Mouse (Mus musculus): ENCODE data around the gene Mptx1. TPM values are rescaled to one million over a fixed set of nuclear protein-coding genes. Genes with fewer than 3 reads are reported as not detected.

The Mptx1 gene
- not detected in 2 replicates for polyA plus RNA-seq (2015; fragmentation: Nextera tagmentation; extraction: Ambion mirVana)

GRCm38 (mm10) chr1:174330218-174330617 is at the start of gene Mptx1:
TSS of gene Mptx1 (plus strand) at chr1:174330518.

GRCm38 (mm10) chr1:174364882-174365451 is 34.6 kb downstream of the Mptx1 start, which contains the start of gene Olfr417:
TSS of gene Olfr417 (plus strand) at chr1:174365122.

Other genes starting within 250 kb of the Mptx1 start
- gene Olfr429, start 246.2 kb upstream of the Mptx1 start, polyA plus RNA-seq (2015; fragmentation: Nextera tagmentation; extraction: Ambion mirVana): not detected in 2 replicates
- gene Olfr427, start 233.6 kb upstream of the Mptx1 start, polyA plus RNA-seq (2015; fragmentation: Nextera tagmentation; extraction: Ambion mirVana): not detected in 2 replicates
- gene Olfr231, start 209.4 kb upstream of the Mptx1 start, polyA plus RNA-seq (2015; fragmentation: Nextera tagmentation; extraction: Ambion mirVana): not detected in 2 replicates
- gene Olfr424, start 199.0 kb upstream of the Mptx1 start, polyA plus RNA-seq (2015; fragmentation: Nextera tagmentation; extraction: Ambion mirVana): not detected in 2 replicates
- gene Olfr420, start 174.9 kb upstream of the Mptx1 start, polyA plus RNA-seq (2015; fragmentation: Nextera tagmentation; extraction: Ambion mirVana): not detected in 2 replicates
- gene Spta1, start 157.7 kb upstream of the Mptx1 start, polyA plus RNA-seq (2015; fragmentation: Nextera tagmentation; extraction: Ambion mirVana): 0.05 and 0.09 TPM in 2 replicates
- not detected in 2 replicates for gene Olfr419, start 78.5 kb upstream of the Mptx1 start, polyA plus RNA-seq (2015; fragmentation: Nextera tagmentation; extraction: Ambion mirVana)
- not detected in 2 replicates for gene Olfr417, start 34.6 kb downstream of the Mptx1 start, polyA plus RNA-seq (2015; fragmentation: Nextera tagmentation; extraction: Ambion mirVana)
- gene Olfr248, start 60.5 kb downstream of the Mptx1 start, polyA plus RNA-seq (2015; fragmentation: Nextera tagmentation; extraction: Ambion mirVana): not detected in 2 replicates
- gene Olfr414, start 93.5 kb downstream of the Mptx1 start, polyA plus RNA-seq (2015; fragmentation: Nextera tagmentation; extraction: Ambion mirVana): not detected in 2 replicates
- not detected in 2 replicates for gene Olfr220, start 111.6 kb downstream of the Mptx1 start, polyA plus RNA-seq (2015; fragmentation: Nextera tagmentation; extraction: Ambion mirVana)
- 0.18 TPM in 2 replicates for gene Fmn2, start 171.3 kb downstream of the Mptx1 start, polyA plus RNA-seq (2015; fragmentation: Nextera tagmentation; extraction: Ambion mirVana)

Data from skeletal muscle tissue, postnatal 0 days (tissue).